Mouse (Mus musculus) kidney, postnatal 4 days (tissue): ENCODE measurements at regions not wholly inside any gene's neighbourhood (a gene's known extent, or its start where the extent isn't known, plus 50 kb on each side); places are given as distances from the start of the nearest gene placed in this dataset.
A peak's percentile ranks its signal among the peaks of the same experiment; 100 is the strongest.

Experiments
- DNase-seq, 2 experiments: peaks; one replicate each; pipeline ENCODE4 v3.0.0; 2021; ENCODE audit warnings: mixed read lengths in 2 of 2

DNA sequence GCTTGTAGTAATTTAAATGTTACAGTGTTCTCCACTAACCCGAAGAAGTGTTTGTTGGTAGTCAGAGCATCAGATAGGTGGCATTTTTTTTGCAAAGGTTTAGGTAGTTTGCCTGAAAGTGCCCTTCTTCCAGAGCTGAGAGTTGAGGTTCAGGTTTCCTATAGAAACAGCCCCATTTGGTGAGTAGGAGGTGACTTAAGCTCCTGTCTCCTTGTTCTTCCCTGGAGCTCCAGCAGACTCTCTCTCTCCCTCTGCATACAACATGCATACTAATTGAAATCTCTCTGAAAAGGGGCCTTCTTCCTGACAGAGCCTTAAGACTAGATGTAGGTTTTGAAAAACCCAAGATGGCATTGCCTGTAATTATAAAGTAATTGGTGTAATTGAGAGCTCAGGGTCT is 161.3 kb downstream of the Spata19 start:
- DNase-seq, result no peak

DNA sequence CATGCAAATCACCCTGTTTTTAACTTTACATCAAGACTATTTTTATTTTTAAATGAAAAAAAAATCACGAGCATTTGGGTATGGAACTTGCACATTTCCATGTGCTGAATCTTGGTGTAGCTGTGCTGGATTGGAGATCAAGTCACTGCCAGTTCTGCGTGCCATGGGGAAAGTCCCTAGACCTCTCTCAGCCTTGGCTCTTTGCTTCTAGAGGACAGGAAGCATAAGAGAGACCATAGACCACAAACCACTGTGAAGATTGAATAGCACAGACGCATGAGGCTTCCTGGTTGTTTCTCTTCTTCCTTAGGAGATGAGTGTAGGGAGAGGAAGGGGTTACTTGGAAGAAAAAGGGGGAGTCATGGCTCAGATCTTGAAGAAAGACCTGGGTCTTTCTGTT is 161.7 kb downstream of the Spata19 start:
- no peak for DNase-seq

DNA sequence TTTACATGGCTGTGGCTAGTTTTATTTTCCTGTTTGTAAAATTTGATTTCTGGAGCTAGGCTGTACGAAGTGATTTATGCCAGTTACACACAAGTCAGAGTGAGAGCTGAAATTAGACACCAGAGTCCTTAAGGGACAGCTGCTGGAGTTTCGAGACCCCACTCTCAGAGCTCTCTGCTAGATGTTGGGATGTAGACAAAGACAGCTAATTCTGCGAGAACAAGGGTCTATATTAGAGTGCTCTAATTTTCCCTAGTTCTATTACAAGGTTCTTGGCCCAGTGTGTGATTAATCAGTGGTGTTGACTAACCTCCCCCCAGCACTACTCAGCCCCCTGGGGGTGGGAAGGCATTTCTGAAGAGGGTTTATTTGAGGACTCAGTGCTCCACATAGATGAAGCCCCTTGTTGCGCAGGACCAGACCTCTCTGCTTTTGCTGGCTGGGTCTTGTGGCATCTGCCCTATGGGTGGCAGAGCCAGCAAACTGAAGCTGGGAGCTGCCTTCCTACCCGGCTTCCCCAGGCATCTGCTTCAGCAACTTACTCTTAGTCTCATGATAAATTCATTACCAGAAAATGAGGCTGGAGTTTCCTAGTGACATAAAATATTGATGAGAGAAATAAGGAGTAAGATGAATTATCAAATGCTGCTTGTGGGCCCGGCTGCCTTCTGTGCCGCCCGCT is 171.9 kb downstream of the Spata19 start:
- no peak for DNase-seq

DNA sequence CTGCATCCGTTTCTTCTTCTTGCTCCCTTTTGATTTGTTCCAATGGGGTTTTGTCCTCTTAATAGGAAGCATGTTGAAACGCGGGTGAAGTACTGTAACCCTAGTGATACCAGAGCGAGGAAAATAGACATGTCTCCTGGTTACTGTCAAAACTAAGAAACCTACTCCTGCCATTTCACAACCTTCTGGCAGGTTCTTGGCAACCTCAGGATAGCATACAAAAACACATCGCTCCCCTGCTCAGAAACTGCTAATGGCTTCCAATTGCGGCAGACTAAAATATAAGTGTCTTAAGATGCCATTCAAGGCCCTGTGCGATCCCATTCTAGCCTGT is 172.4 kb downstream of the Spata19 start:
- DNase-seq, result no peak

DNA sequence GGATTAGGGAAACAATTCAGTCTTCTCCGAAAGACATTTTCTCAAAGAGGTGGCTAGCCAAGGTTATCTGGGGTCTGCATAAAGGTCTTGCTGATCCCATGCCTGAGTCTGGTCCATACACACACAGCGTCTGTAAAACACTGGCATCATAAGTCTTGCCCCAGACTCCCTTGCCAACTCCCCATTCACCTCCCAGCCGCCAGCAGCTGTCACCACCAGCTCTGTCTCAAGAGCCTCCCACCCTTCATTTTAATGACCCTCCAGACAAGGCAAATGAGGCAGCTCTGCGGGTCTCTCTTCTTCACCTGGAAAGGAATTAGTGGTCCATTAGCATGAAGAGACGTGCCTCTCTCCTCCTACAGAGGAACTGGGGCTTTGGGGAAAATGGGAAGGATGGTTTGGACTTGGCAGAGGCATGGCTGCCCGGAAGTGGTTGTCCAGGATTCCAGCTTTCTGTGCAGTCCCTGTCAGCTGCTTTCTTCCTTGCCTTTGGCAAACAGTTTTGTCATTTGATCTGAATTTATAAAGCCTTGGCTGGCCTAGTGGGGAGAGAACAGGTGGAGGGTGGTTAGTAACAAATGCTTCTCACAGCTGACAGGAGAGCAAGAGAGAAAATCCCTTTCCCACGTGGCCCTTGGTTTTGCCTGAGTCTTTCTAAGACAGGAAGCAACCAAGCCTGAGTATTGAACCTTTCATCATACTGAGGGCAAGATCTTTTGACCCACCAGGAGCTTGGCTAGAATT is 173.3 kb upstream of the Opcml start:
- DNase-seq, result no peak

DNA sequence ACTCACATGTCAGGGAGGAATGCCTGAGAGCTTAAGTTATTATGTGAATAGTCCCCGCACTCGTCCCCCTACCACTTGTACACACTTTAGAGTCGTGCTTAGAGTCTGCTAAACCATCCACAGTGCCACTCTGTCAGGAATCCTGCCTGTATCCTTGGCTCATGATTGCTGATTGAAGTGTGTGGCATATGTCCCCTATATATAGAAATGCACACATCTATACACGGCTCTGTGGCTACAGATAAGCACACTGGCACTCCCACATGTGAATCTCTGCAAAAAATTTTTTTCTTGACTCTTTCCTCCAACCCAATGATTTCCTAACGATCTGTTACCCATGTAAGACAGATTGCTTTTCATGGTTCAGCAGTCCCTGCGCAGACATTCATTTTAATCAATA is 155.7 kb upstream of the Opcml start:
- no peak for DNase-seq

DNA sequence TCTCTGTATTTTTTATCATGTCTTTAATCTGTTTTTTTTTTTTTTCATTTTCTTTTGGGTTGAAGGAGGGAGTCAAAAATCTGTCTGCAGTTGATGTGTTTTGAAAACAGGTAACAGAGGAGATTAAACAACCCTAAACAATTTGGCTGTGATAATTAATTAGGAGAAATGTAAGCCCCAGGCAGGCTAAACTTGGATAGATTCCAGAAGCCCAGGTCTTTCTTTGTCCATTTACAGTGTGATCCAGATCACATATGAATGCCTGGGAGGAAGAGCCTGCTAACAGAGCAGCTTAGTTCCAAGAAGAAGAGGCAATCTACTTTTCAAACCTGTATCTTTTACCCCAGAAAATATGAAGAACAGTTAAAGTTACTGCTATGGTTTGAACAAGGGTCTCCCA is 150.0 kb upstream of the Opcml start:
- DNase-seq, result no peak

DNA sequence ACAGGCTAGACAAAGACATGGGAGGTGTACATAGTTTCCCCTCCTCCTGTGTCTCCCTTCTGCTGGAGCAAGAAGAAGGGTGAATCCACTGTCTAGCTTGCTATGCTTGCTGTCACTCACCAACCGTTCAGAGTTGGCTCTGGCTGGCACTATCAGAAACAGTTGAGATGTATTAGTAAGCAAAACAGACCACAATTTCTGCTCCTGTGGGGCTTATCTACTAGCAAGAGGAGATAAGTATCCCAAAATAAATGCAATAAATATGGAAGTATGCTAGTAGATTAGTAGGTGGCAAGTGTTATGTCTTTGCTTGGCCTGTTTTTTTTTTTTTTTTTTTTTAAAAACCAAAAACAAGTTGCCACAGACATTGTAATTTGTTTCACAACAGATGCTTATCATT is 147.3 kb upstream of the Opcml start:
- no peak for DNase-seq

DNA sequence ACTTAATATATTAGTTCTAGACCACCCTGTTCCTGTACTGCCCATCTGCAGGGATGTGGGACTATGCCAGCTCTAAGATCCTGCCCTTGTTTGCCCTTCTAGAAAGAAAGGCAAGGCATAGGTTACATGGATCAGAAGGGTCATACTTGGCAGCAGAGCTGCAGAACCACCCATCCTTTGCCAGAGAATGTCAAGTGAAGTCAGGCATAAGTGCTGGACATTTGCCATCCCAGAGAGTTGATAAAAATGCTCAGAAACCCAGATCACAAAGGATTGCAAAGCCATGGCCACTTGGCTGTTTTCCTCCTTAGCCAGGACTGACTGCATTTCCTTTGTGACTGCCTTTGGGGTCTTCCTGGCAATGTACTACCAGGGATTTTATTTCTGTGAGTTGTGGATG is 146.7 kb upstream of the Opcml start:
- no peak for DNase-seq

DNA sequence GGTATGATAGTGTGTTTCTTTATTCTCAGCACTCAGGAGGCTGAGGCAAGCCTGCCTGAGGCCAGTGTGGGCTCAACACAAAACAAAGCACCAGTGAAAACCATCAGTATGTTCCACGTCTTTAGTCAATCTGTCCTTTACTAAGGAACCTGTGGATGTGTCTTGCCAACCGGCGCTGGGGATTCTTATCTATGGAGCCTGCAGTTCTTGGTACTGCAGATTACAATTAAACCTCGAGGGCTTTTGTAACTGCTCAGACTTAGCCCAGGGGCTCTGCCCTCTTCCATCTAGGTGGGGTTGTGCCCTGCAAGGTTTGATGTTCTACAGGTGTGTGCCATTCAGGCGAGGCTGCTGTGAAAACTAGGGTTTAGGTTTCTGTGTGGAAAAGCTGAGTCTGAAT is 145.1 kb upstream of the Opcml start:
- DNase-seq, result no peak

DNA sequence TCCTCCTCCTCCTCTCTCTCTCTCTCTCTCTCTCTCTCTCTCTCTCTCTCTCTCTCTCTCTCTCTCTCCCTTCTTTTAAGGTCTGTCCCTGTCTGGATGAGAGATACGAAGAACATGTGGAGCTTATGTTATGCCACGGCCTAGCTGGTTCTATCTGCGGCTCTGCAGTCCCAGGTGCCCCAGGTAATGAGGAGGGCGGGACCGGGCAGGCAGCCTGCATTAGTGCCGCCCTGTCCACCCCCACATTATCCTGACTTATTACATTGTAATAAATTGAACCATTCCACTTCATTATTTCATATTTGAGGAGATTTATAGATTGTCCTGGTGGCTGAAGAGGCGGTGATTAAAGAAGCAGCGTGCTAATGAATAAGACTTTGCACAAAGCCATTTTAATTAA is 144.5 kb upstream of the Opcml start:
- no peak for DNase-seq

DNA sequence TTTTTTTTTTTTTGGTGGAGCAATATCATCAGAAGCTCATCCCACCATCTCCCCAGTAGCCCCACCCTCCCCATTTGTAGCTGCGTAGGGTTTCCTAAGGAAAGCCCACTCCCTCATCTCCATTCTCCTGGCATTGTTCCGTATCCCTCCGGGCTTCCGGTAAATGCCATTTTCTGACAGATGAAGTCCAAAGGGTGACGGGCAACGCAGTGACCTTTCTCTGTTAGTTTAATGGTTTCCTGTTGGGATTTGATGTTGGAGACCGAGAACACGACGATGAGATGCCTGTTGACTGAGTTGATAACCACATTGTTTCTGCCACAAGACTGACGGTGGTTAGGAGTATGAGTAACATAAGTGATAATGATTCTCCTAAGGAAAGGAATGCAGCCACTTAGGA is 143.6 kb upstream of the Opcml start:
- DNase-seq, result peak in 1 of 2 experiments; percentile 5

DNA sequence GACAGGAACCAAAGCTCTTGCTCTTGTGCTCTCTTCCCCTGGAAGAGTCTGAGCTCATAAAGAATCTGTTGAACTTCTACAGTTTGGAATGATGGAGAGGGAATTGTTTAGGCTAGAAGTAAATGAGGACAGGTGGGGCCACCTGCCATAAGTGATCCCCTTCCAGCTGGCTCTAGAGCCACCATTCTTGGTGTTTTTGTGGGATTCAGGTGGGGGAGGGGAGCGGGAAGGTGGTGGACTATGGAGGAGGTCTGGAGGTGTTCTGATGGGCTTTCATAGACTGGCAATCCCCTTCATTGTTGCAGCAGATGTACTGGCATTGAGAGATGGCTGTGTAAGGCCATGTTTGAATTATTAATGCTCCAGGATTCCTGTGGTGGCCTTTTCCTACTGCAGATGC is 132.6 kb upstream of the Opcml start:
- no peak for DNase-seq

DNA sequence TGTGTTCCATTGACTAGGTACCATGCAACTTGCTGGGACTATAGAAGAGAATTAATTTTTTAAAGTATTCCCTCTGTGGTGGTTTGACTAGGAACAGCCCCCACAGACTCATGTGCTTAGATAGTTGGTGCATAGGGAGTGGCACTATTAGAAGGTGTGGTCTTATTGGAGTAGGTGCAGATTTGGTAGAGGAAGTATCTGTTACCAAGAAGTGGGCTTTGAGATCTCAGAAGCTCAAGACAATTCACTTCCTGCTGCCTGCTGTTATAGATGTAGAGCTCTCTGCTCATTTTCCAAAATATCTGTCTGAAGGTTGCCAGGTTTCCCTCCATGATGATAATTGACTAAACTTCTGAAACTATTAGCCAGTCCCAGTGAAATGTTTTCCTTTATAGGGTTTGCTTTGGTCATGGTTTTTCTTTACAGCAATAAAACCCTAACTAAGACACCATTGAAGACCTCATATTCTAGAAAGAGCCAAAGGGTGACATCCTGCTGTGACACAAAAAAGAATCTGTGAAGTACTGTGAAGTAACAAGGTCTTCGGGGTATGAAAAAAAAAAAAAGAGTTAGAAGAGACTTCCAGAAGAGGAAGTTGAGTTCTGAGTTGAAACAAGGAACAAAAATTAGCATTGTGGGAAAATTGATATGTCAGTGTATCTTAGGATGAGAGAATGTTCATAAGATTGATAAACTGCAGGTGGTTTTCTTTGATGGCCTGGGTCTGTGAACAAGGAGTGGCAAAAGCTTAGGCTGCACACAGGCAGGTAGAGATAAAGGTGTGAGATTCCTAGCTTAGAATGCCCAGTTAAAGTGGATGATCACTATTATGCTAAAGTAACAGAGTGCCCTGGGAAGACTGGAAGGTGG is 128.9 kb upstream of the Opcml start:
- no peak for DNase-seq

DNA sequence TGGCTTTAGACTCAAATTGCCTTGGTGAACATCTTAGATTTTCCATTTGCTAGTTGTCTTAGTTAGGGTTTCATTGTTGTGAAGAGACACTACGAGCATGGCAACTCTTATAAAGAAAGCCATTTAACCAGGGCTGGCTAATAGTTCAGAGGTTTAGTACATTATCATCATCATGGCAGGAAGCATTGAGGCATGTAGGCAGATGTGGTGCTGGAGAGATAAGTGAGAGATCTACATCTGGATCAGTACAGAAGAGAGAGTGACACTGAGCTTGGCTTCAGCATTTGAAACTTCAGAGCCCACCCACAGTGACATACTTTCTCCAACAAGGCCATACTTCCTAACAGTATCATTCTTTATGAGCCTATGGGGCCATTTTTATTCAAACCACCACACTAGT is 127.3 kb upstream of the Opcml start:
- no peak for DNase-seq

DNA sequence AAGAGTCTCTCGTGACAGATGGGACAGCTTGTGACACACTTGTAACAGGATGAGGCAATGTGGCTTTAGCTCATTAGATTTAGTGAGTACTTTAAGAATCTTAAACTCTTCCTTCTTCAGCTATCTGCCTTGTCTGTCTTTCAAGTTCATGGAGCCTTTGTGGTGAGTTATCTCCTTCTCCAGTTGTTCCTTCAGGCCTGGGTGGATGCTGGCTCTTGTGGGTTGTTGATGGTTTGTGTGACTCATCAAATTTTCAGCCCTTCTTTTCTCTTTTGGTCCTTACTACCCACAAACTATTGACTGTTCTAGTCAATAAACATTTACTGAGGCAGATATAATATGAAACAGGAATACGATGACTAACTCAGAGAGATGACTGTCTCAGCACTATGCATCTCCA is 124.9 kb upstream of the Opcml start:
- DNase-seq, result no peak

DNA sequence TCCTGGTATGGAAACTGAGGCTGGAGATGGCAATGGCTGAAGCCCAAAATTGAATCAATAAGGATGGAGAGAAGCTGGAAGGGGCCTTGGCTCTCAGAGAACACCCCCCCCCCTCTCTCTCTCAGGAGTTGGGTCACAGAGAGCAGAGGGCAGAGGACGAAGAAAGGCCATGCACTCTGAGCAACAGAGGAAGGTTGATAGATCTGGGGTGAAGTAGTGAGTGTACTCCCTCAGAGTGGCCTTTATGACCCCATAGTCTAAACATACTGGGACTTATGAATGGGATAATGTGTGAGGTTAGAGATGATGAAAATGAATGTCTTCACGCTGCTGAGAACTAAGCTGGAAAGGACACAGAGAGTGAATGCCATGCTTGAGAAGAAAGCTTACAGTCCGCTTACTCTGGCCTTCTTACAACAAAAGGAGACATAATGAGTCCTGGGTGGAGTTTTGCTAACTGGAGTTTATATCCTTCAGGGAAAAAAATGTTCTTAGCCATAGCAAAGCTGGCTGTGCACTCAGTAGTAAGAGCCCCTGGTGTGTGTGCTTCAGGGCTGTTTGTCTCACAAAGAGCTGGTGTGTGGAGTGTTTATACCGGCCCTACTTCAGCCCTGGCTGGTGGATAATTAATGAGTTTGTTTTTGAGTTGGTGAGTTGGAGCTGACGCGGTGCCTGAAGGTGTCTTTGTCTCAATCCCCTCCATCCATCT is 120.4 kb upstream of the Opcml start:
- DNase-seq, result no peak

DNA sequence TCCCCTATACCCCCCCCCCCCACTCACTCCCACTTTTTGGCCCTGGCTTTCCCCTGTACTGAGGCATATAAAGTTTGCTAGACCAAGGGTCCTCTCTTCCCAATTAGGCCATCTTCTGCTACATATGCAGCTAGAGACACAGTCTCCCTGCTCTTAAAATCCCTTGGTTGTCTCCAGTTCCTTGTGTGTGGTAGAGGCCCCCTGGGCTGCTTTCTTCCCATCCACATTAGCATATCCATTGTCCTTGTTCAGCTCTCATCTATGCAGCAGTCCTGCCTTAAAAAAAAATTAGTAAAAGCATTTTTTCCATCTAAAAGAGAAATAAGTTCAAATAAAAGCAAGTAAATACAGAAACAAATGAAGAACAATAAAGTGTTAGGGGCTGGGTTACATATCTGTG is 105.2 kb upstream of the Opcml start:
- no peak for DNase-seq

DNA sequence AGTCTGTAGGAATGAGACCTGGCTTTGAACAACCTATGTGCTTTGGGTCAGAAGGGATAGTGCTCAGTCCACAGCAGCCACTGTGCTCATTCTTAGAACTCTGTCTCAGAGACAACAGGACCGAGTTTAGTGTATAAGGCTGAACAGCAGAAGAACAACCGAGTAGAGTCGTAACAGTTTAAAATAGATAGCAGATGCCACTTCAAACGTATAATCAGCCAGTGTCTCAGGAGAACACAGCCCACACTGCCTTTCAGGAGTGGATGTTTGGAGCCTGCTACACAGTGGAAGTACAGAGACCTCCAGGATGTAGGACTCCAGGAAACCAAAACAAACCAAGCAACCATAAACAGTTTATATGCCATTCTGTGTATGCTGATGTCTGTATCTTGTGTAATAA is 99.0 kb upstream of the Opcml start:
- DNase-seq, result no peak

DNA sequence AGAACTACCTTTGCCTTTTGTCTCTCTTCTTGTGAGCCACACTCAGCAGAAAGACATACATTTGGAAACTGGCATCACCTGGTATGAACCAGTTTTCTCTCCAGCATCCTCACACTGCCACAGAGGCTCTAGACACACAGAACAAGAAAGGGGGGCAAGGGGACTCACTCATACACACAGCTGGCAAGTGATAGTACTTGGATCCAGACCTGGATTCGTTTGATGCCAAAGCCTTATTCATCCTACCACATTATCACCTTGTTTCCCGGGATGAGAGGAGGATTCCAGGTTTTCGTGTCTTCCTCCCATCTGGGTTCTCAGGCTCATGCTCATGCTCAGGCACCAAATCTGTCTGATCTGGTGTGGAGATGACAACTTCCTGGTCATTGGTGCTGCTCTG is 97.8 kb upstream of the Opcml start:
- no peak for DNase-seq

DNA sequence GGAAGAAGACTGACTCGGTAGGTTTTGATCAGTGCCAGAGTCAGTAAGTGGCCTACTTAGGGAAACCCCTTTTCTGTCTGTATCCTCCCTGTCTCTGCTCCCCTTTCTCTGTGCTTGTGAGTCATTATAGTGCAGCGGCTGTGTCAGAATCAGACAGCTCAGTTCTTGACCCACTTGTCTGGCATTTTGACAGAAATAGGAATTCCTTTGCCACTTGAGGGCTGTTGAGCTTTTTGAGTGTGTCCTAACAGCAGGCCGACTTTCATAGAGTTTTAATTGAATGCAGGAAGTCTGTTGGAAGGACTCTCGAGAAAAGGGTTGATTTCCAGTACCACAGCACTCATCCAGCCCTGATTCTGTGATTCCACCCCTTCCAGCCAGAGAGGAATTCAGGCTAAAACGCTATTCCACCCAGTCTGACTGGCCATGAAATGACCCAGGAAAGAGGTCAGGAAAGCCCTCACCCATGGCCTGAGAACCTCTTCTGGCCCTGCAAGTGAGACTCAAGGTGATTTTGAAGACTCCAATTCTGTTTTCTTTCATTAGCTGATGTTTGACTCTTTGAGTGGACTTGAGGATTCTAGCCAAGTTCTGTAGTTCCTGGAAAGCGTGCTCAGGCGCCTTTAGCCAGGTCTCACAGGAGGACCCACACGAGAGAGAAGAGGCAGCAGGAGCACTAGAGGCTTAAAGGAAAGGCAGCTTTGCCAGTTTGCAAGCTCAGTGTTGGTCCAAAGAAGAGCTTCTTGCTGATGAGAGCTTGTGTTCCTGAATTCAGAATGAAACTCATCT is 95.6 kb upstream of the Opcml start:
- DNase-seq, result no peak

DNA sequence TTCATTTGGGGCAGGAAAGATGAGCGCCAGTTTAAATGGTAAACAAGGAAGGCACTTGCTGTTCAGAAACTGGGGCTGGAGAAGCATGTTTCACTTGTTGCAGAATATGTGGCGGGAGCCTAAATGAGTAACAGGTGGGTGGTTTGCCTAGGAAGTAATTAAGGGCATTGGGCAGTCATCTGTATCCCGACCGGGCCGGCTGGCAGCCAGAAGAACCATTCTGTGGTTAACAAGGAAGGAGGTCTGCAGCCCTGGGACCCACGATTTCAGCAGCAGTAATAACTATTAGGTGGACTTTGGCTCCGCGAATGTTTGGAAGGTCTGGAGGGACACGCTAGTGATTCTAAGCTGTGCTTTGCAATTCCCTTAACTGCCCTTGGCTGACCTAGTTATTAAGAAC is 89.0 kb upstream of the Opcml start:
- DNase-seq, result peak; percentile 32 to 63

DNA sequence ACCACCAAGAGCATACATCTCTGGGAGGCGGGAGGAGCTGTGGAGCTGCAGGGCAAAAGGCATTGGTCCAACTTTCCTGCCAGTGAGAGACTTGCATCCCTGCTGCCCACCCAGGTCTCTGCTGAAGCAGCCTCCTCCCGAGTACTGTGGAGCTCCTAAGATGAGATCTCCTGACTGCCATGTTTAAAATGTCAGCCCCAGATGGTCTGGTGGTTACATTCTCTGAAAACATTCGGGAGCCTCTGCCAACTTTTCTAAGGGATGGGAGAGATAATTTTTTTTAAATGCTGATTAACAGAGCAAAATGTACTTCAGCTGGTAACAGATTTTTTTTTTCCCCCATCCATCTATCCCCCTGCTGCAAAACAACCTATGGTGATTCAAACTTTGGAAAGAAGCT is 88.4 kb upstream of the Opcml start:
- peak; percentile 8 for DNase-seq
